Mouse (Mus musculus) gastrocnemius, adult 2 months (tissue): ENCODE measurements around the gene Mgat4e. TPM values are rescaled to one million over a fixed set of nuclear protein-coding genes. Genes with fewer than 3 reads are reported as not detected.
A peak's percentile ranks its signal among the peaks of the same experiment; 100 is the strongest.

Experiments
- DNase-seq: peaks from one replicate; pipeline ENCODE4 v3.0.0; 2022
- H3K27ac ChIP-seq: fragments of 200-600 bp; 2 replicates; pipeline ENCODE4 v1.8.1; 2022; ENCODE audit warnings: mild to moderate bottlenecking
- H3K4me3 ChIP-seq: fragments of 200-600 bp; 2 replicates; pipeline ENCODE4 v1.8.1; 2022; ENCODE audit warnings: mild to moderate bottlenecking, moderate library complexity
- CTCF ChIP-seq: fragments of 200-600 bp; IDR thresholded peaks from 2 replicates; pipeline ENCODE4 v1.8.1; 2022; ENCODE audit warnings: antibody characterized with exemption, mild to moderate bottlenecking, moderate library complexity
- intact Hi-C: fragments of 180-260 bp; cut with DNase I; formaldehyde crosslinking; loops from one replicate; pipeline ENCODE4 v1.15.1; 2025
- total RNA-seq, 2 experiments: library from RNA; stranded (reverse); gene quantifications; 2 replicates each; pipeline ENCODE4 v1.2.3; 2021

Mgat4e gene
- total RNA-seq, 2 experiments from 2014 or later: not detected

DNA sequence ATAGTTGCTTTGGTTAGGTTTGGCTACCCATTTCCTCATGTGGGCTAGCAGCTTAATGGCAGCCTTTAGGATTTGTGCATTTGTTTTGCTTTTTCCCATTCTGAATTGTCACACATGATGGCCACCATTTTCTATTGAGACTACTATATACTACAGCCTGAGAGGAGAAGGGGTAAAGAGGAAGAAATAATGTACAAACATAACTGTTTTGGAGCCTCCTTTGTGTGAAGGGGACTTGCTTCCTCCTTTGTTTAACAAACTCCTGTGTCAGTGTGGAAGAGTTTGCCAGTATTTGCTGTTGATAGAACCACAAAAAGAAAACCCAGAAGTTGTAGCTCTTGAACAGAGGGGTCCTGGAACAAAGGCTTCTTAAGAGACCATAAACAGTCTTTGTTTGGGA, 13.0 kb upstream of the Mgat4e start:
- no peak for TF ChIP-seq CTCF
- H3K27ac ChIP-seq: no peak overlapping the region
- intact Hi-C loops: no loop called here
- no peak overlapping the region for H3K4me3 ChIP-seq
- no peak for DNase-seq

DNA sequence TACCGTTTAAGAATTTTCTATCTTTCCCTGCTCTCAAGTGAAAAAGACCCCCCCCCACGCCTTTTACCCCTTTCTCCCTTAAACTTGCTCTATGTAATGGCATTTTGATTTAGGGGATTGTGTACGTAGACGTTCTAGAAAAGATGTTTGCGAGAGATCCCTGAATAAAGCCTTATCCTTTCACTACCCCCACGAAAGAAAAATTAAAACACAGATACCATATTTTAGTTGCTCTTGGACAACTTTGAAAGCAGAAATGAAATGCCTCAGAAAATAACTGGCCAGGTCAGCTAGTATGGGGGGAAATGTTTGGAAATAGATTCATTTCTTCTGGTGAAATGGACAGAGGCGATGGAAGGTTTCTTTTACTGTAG, 12.3 kb upstream of the Mgat4e start:
- Histone ChIP-seq H3K4me3 (peak overlapping the region; percentile 93), H3K27ac (peak overlapping the region; percentile 96)
- intact Hi-C loops: no loop called here
- no peak for TF ChIP-seq CTCF
- DNase-seq: no peak

DNA sequence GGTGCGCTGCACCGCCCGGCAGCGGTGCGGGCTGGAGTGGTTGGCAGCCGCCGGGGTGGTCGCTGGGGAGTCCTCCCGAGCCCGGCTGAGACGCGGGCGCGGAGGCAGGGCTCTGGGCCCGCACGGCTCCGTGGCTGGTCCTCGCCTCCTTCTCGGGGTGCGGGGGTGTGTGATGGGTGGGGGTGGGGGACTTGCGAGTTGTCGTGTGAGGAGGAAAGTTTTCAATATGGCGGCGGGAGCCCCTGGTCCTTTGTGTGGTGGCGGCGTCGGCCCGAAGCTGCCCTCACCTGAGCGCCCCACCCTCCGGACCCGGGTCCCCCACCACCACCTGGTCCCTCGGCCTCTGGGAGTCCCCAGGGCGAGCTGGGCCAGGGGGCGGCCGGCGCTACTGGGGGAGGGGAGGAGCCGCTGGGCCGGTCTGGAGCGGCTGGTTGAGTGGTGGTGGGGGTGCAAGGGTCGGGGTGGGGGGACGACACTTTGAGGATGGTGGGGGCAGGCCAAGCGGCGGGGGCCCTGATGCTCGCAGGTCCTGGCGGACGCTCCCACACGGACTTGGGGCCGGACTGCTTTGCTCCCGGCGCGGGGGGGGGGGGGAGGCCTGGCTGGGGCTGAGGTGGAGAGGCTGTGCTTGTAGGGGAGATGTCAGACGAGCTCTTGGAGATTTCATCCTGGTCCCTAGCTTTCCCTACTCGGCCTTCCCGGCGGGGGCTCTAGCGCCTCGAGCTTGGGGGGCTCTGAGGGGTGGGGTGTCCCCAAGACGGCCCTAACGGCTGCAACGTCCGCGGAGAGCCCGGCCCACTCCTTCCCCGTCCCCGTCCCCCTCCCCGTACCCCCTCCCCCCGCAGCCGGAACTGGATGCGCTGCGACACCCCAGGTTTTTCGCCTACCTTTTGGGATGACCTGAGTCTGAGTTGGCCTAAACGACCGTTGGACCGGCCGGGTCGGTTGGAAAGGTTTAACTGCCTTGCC, 11.6 kb upstream of the Mgat4e start:
- peak; percentile 48 for DNase-seq
- peak overlapping the region; percentile 96 for H3K27ac ChIP-seq
- TF ChIP-seq CTCF: no peak
- intact Hi-C loops: no loop called here
- H3K4me3 ChIP-seq: peak overlapping the region; percentile 93

DNA sequence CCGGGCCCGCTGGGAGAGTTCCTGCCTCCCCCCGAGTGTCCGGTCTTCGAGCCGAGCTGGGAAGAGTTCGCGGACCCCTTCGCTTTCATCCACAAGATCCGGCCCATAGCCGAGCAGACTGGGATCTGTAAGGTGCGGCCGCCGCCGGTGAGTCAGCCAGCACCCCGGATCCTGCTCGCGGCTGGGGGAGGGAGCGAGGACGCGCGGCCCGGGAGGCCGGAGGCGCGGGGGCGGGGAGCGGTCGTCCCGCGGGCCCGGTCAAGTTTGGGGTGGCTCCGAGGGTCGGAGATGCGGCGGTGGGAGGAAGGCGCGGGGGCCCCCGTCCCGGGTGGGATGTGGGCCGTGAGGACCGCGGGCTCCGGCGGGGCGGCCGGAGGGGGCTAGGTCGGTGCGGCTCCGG, 10.9 kb upstream of the Mgat4e start:
- no peak for TF ChIP-seq CTCF
- H3K27ac ChIP-seq: peak overlapping the region; percentile 96
- peak; percentile 66 for DNase-seq
- intact Hi-C loops: no loop called here
- peak overlapping the region; percentile 93 for H3K4me3 ChIP-seq

DNA sequence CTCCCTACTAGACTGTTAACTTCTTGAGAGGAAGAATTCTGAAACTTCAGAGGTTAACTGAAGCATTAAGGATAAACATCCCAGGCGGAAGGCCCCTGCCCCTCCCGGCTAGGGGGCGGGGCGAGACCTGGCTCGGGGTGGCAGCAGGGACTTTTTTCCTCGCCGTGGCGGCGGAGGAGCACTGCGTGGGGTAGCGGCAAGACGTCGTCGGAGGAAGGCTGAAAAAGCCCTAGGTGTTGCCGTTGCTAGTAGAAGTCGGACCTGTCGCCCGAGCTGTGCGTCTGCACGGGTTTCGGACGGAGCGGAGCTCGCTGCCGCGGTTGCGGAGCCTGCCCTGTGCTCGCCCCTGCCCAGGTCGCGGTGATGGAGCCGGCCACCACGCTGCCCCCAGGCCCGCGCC, 10.5 kb upstream of the Mgat4e start, which contains the start of gene Kdm5b:
Kdm5b (plus strand) TSS at position 196 of the 400 bp plus-strand sequence.
- intact Hi-C loops: loop anchor here (5.0 kb wide), 1 partner anchor 43 kb away; no protein-coding TSS in a partner anchor
- TF ChIP-seq CTCF: no peak
- DNase-seq: peak; percentile 93
- peak within 1 kb of the TSS; percentile 96 for H3K27ac ChIP-seq
- H3K4me3 ChIP-seq: peak within 1 kb of the TSS; percentile 93

DNA sequence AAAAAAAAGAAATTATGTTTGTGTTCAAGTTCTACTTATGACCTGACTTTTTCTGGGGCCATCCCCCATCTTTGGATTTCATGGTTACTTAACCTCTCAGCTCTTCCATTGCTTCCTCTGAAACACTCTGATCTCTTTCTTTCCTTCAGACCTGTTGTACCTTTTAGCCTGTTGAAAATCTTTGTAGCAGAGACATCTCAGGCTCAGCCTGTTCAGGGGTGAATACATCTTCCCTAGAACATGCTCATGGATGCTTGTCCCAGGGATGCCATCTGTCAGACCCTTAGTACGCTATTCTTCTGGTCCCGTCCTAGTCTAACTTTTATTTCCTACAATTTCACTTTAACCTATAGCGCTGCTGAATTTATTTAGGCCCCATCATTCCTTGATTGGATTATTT, 9.7 kb upstream of the Mgat4e start:
- H3K4me3 ChIP-seq: no peak overlapping the region
- TF ChIP-seq CTCF: no peak
- intact Hi-C loops: loop anchor here (5.0 kb wide), 1 partner anchor 42 kb away; no protein-coding TSS in a partner anchor
- H3K27ac ChIP-seq: peak overlapping the region; percentile 96
- DNase-seq: no peak

DNA sequence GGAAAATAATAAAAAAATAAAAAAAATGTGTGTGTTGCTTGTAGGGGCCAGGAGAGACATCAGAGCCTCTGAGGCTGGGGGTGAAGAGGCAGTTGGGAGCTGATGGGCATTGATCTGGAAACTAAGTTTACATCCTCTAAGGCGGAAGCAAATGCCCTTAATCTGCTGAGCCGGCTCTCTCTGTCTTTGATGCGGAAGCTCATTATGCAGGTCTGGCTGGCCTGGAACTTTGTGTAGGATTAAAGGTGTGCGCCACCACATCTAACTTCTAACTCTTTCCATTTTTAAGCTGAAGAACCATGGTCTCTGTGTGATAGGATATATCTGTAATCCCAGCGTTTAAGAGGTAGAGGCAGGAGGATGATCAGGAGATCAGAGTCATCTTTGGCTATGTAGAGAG, 9.0 kb upstream of the Mgat4e start:
- TF ChIP-seq CTCF: no peak
- H3K27ac ChIP-seq: no peak overlapping the region
- no peak for DNase-seq
- no peak overlapping the region for H3K4me3 ChIP-seq
- intact Hi-C loops: loop anchor here (5.0 kb wide), 1 partner anchor 41 kb away; no protein-coding TSS in a partner anchor

DNA sequence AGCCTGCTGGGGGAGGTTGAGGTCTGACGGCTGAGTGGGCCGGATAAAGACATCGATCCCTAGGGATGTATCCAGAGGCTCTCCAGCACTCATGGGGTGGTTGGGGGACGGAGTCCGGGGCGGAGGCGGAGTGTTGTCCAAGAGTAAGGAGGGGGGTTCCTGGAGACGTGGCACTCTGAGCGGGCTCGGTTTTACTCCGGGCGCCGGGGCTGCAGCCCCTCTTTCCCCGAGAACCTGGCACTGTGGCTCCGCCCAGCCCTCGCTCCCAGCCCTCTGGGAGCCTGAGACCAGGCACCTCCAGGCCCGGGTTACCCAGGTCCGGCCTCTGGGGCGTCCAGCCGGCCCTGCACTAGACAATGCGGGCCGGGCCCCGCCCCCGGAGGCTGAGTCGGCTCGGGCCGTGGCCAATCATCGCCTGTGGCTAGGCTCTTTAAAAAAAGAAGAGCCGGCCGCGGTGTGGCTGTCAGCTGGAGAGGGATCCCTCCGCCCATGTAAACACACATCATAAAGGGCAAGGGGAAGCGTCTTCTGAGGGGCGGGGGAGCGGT, 7.3 kb upstream of the Mgat4e start:
- no peak for TF ChIP-seq CTCF
- DNase-seq: peak; percentile 98
- Histone ChIP-seq H3K4me3 (peak overlapping the region; percentile 74), H3K27ac (peak overlapping the region; percentile 96)
- intact Hi-C loops: loop anchor here (5.0 kb wide), 1 partner anchor 39 kb away; no protein-coding TSS in a partner anchor

DNA sequence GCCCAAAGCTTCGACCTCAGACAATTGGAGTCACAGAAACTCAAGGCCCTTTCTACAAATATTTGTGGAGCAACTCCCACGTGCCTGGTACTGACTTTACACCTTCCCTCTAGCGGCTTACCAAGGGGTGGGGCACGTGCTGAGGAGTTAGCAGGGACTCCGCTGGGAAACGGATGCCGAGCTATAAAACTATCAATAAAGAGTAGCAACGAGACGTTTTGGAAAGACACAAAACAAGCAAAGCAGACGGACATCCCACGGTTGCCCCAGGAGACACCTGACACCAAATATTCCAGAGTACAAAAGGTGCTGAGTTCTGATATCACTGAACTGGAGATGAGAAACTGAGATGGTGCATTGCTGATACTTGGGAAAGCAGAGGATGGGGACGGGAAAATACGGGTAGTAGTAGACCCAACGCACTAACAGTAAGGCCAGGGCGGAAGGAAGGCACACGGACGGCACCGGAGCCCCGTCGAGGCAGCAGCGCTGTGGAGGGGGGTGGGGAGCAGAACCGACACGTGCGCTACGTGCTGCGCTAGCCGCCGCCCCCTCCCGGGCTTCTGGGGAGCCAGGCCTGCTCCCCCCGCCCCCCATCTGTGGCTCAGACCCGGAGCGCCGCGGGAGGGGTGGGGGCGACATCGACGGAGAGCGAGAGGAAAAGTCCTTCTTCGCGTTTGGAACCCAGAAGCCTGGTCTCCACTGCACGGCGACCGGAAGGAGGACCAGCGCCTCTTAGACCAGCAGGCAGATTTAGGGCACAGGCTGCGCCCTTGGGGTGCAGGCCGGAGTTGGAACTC, 6.6 kb upstream of the Mgat4e start:
- no peak for TF ChIP-seq CTCF
- peak; percentile 57 for DNase-seq
- peak overlapping the region; percentile 96 for H3K27ac ChIP-seq
- intact Hi-C loops: loop anchor here (5.0 kb wide), 1 partner anchor 39 kb away; no protein-coding TSS in a partner anchor
- H3K4me3 ChIP-seq: peak overlapping the region; percentile 74

DNA sequence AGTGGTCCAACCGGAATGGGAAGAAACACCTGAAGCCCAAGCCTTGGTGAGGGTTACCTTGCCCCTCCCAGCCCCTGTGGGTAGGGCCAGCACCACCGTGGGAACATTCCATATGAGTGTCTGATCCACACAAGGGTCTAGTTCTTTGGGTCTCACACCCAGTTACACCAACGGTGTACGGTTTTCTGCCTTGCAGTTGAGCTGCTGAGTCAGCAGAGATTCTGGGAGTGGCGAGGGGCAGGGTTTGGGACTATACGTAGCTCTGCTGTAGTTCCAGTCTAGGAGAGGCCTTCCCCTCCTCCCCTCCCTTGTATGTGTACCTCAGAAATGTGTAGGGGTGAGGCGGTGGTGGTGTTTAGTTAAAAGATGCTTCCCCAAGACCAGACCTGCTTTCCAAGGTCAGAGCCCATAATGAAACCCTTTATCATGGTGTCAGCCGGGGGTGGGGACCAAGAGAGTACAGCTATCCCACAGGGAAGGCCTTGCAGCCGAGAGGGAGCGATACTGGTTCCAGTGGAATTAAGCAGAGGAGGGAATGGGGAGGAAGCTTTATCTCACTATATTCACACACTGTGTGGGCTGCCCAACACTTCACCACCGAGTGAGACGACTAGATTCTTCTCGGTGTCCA, 5.9 kb upstream of the Mgat4e start:
- no peak for TF ChIP-seq CTCF
- no peak overlapping the region for H3K27ac ChIP-seq
- intact Hi-C loops: loop anchor here (5.0 kb wide), 1 partner anchor 38 kb away; no protein-coding TSS in a partner anchor
- no peak overlapping the region; the same call in 1 of the 2 replicates for H3K4me3 ChIP-seq
- no peak for DNase-seq

DNA sequence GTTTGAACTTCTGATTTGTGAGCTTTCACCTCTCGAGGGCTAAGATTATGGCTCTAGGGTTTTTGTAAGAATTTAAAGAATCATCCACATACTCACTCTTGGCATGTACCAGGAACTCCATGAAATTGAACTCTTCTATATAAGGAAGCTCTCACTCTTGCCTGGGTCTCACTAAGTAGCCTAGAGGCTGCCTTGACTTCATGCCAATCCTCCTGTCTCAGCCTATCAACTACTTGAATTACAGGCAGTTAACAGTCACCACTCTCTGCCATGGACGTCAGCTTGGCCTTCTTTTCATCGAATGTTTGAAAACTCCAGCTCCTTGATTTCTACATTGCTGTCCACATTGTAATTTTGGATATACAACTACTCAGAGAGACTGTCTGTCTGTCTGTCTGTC, 2.9 kb upstream of the Mgat4e start:
- intact Hi-C loops: no loop called here

DNA sequence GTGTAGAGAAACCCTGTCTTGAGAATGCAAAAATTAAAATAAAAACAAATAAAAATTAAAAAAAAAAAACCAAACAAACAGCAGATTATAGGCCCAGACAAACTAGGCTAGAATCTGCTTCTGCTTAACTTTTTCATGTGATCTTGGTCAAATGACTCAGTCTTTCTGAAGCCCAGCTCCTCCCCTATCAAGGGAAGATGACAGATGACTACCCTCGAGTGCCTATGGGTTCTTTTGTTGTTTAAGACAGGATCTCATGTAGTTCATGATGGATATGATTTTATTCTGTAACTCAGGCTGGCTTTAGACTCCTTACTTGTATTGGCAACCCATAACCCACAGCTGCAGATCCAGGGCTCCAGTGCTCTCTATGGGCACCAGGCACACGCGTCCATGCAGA, 2.4 kb upstream of the Mgat4e start:
- Histone ChIP-seq H3K4me3 (no peak overlapping the region), H3K27ac (no peak overlapping the region)
- no peak for DNase-seq
- intact Hi-C loops: no loop called here
- TF ChIP-seq CTCF: no peak

More for the DNA sequence above, 2.9 kb upstream of the Mgat4e start:
- no peak overlapping the region for H3K4me3 ChIP-seq
- no peak for DNase-seq
- TF ChIP-seq CTCF: no peak
- H3K27ac ChIP-seq: no peak overlapping the region
